Mouse (Mus musculus): ENCODE measurements around the gene Higd1a. TPM values are rescaled to one million over a fixed set of nuclear protein-coding genes. Genes with fewer than 3 reads are reported as not detected.

Higd1a gene
- polyA plus RNA-seq, 1 experiment from 2014 or later: 152 TPM

- WGBS: 84% methylated on average over 11 of the region's 11 CpGs
- Histone ChIP-seq H3K9me3 (no peaks in the 10 kb centered on the region), H3K27ac (no peak overlapping the region), H3K4me2 (no peak overlapping the region), H3K9ac (replicated peaks) (no peak overlapping the region), H3K36me3 (no peaks in the 10 kb centered on the region), H3K4me3 (replicated peaks) (no peak overlapping the region), H3K27me3 (peaks cover 3% of the 10 kb centered on the region; the same call in 1 of the 2 replicates), H3K4me1 (replicated peaks) (peaks cover 3% of the 10 kb centered on the region; the same call in 1 of the 2 replicates)
- no peak for ATAC-seq (ENCODE audit: insufficient number of reproducible peaks, insufficient read depth, low FRiP score, low TSS enrichment, low read depth)
Observed at GRCm38 (mm10) chr9:121833825-121834224, 24.3 kb downstream of the Higd1a start.

GRCm38 (mm10) chr9:121830956-121831293 lies 27.2 kb downstream of the Higd1a start:
- H3K4me1 ChIP-seq (replicated peaks): no peaks in the 10 kb centered on the region
- WGBS: 26% methylated on average over 6 of the region's 6 CpGs
- H3K9me3 ChIP-seq: no peaks in the 10 kb centered on the region
- no peaks in the 10 kb centered on the region for H3K27me3 ChIP-seq
- no peak overlapping the region for H3K9ac ChIP-seq (replicated peaks)
- 0 out of 2 replicates have a peak, but pooled peaks have one; percentile 18 for ATAC-seq (ENCODE audit: insufficient number of reproducible peaks, insufficient read depth, low FRiP score, low TSS enrichment, low read depth)
- H3K36me3 ChIP-seq: no peaks in the 10 kb centered on the region
- H3K4me3 ChIP-seq (replicated peaks): no peak overlapping the region
- no peak overlapping the region for H3K27ac ChIP-seq
- no peak overlapping the region for H3K4me2 ChIP-seq

GRCm38 (mm10) chr9:121830243-121830955 lies 27.8 kb downstream of the Higd1a start:
- H3K4me1 ChIP-seq (replicated peaks): no peaks in the 10 kb centered on the region
- no peaks in the 10 kb centered on the region for H3K36me3 ChIP-seq
- H3K27me3 ChIP-seq: no peaks in the 10 kb centered on the region
- 74% methylated on average over 6 of the region's 6 CpGs for WGBS
- no peak overlapping the region for H3K9ac ChIP-seq (replicated peaks)
- H3K4me3 ChIP-seq (replicated peaks): no peak overlapping the region
- no peak for ATAC-seq (ENCODE audit: insufficient number of reproducible peaks, insufficient read depth, low FRiP score, low TSS enrichment, low read depth)
- H3K27ac ChIP-seq: no peak overlapping the region
- H3K4me2 ChIP-seq: no peak overlapping the region
- no peaks in the 10 kb centered on the region for H3K9me3 ChIP-seq

- Histone ChIP-seq H3K9me3 (no peaks in the 10 kb centered on the region), H3K4me2 (no peak overlapping the region), H3K27ac (no peak overlapping the region), H3K27me3 (no peaks in the 10 kb centered on the region), H3K36me3 (no peaks in the 10 kb centered on the region), H3K9ac (replicated peaks) (no peak overlapping the region), H3K4me3 (replicated peaks) (no peak overlapping the region), H3K4me1 (replicated peaks) (no peaks in the 10 kb centered on the region)
- ATAC-seq (ENCODE audit: insufficient number of reproducible peaks, insufficient read depth, low FRiP score, low TSS enrichment, low read depth): no peak
- 64% methylated on average over 7 of the region's 7 CpGs for WGBS
Observed at GRCm38 (mm10) chr9:121829270-121829992, 28.7 kb downstream of the Higd1a start.

- no peaks in the 10 kb centered on the region for H3K9me3 ChIP-seq
- H3K9ac ChIP-seq (replicated peaks): no peak overlapping the region
- H3K4me3 ChIP-seq (replicated peaks): no peak overlapping the region
- 71% methylated on average over 6 of the region's 6 CpGs for WGBS
- no peaks in the 10 kb centered on the region for H3K4me1 ChIP-seq (replicated peaks)
- H3K36me3 ChIP-seq: no peaks in the 10 kb centered on the region
- no peak overlapping the region for H3K4me2 ChIP-seq
- no peaks in the 10 kb centered on the region for H3K27me3 ChIP-seq
- ATAC-seq (ENCODE audit: insufficient number of reproducible peaks, insufficient read depth, low FRiP score, low TSS enrichment, low read depth): no peak
- H3K27ac ChIP-seq: no peak overlapping the region
Observed at GRCm38 (mm10) chr9:121828314-121828713, 29.8 kb downstream of the Higd1a start.

- Histone ChIP-seq H3K4me3 (replicated peaks) (no peak overlapping the region), H3K9me3 (no peaks in the 10 kb centered on the region), H3K4me2 (no peak overlapping the region), H3K27ac (no peak overlapping the region), H3K4me1 (replicated peaks) (no peaks in the 10 kb centered on the region), H3K36me3 (no peaks in the 10 kb centered on the region), H3K27me3 (no peaks in the 10 kb centered on the region), H3K9ac (replicated peaks) (no peak overlapping the region)
- no peak for ATAC-seq (ENCODE audit: insufficient number of reproducible peaks, insufficient read depth, low FRiP score, low TSS enrichment, low read depth)
- 90% methylated on average over 3 of the region's 3 CpGs for WGBS
Observed at GRCm38 (mm10) chr9:121826356-121826755, 31.8 kb downstream of the Higd1a start.

GRCm38 (mm10) chr9:121823991-121824390 lies 34.2 kb downstream of the Higd1a start:
- Histone ChIP-seq H3K9ac (replicated peaks) (no peak overlapping the region), H3K9me3 (no peaks in the 10 kb centered on the region), H3K4me1 (replicated peaks) (peaks cover 12% of the 10 kb centered on the region), H3K27me3 (0 out of 2 replicates have a peak, but pooled peaks cover 3% of the 10 kb centered on the region), H3K4me3 (replicated peaks) (no peak overlapping the region), H3K4me2 (no peak overlapping the region), H3K36me3 (no peaks in the 10 kb centered on the region), H3K27ac (no peak overlapping the region)
- 86% methylated on average over 7 of the region's 7 CpGs for WGBS
- ATAC-seq (ENCODE audit: insufficient number of reproducible peaks, insufficient read depth, low FRiP score, low TSS enrichment, low read depth): no peak

- Histone ChIP-seq H3K27ac (no peak overlapping the region), H3K36me3 (no peaks in the 10 kb centered on the region), H3K27me3 (0 out of 2 replicates have a peak, but pooled peaks cover 3% of the 10 kb centered on the region), H3K9ac (replicated peaks) (no peak overlapping the region), H3K4me3 (replicated peaks) (no peak overlapping the region), H3K4me1 (replicated peaks) (peaks cover 12% of the 10 kb centered on the region), H3K4me2 (no peak overlapping the region), H3K9me3 (no peaks in the 10 kb centered on the region)
- no peak for ATAC-seq (ENCODE audit: insufficient number of reproducible peaks, insufficient read depth, low FRiP score, low TSS enrichment, low read depth)
- WGBS: 92% methylated on average over 1 of the region's 1 CpGs
Observed at GRCm38 (mm10) chr9:121823051-121823450, 35.1 kb downstream of the Higd1a start.

- H3K4me1 ChIP-seq (replicated peaks): peaks cover 12% of the 10 kb centered on the region
- H3K36me3 ChIP-seq: no peaks in the 10 kb centered on the region
- no peak for ATAC-seq (ENCODE audit: insufficient number of reproducible peaks, insufficient read depth, low FRiP score, low TSS enrichment, low read depth)
- no peak overlapping the region for H3K27ac ChIP-seq
- no peaks in the 10 kb centered on the region for H3K9me3 ChIP-seq
- H3K27me3 ChIP-seq: 0 out of 2 replicates have a peak, but pooled peaks cover 3% of the 10 kb centered on the region
- 75% methylated on average over 6 of the region's 6 CpGs for whole genome bisulfite sequencing
- H3K9ac ChIP-seq (replicated peaks): no peak overlapping the region
- H3K4me2 ChIP-seq: no peak overlapping the region
- no peak overlapping the region for H3K4me3 ChIP-seq (replicated peaks)
Observed at GRCm38 (mm10) chr9:121822585-121822991, 35.6 kb downstream of the Higd1a start.

- Histone ChIP-seq H3K27ac (no peak overlapping the region), H3K9me3 (no peaks in the 10 kb centered on the region), H3K36me3 (no peaks in the 10 kb centered on the region), H3K27me3 (0 out of 2 replicates have a peak, but pooled peaks cover 3% of the 10 kb centered on the region), H3K4me1 (replicated peaks) (peaks cover 12% of the 10 kb centered on the region), H3K9ac (replicated peaks) (no peak overlapping the region), H3K4me2 (no peak overlapping the region), H3K4me3 (replicated peaks) (no peak overlapping the region)
- WGBS: 70% methylated on average over 5 of the region's 5 CpGs
- ATAC-seq (ENCODE audit: insufficient number of reproducible peaks, insufficient read depth, low FRiP score, low TSS enrichment, low read depth): no peak
Observed at GRCm38 (mm10) chr9:121820765-121821164, 37.4 kb downstream of the Higd1a start.

- no peak for ATAC-seq (ENCODE audit: insufficient number of reproducible peaks, insufficient read depth, low FRiP score, low TSS enrichment, low read depth)
- no peaks in the 10 kb centered on the region for H3K36me3 ChIP-seq
- 64% methylated on average over 7 of the region's 7 CpGs for WGBS
- peak overlapping the region; percentile 85 for H3K27ac ChIP-seq
- H3K9me3 ChIP-seq: no peaks in the 10 kb centered on the region
- H3K4me2 ChIP-seq: 0 out of 2 replicates have a peak overlapping the region, but pooled peaks have one; percentile 8
- 0 out of 2 replicates have a peak, but pooled peaks cover 5% of the 10 kb centered on the region for H3K27me3 ChIP-seq
- no peak overlapping the region for H3K4me3 ChIP-seq (replicated peaks)
- no peak overlapping the region; the same call in 1 of the 2 replicates for H3K9ac ChIP-seq (replicated peaks)
- peaks cover 12% of the 10 kb centered on the region for H3K4me1 ChIP-seq (replicated peaks)
Observed at GRCm38 (mm10) chr9:121819771-121820471, 38.2 kb downstream of the Higd1a start.

All from limb, embryonic 12.5 days (tissue).